Mouse (Mus musculus): ENCODE results near the gene Gm37240. TPM values are rescaled to one million over a fixed set of nuclear protein-coding genes. Genes with fewer than 3 reads are reported as not detected.

Gm37240 gene
- polyA plus RNA-seq, 1 experiment from 2014 or later = 3.2 TPM

- DNase-seq (ENCODE audit: low spot score) (no peak), ATAC-seq (replicated peaks; ENCODE audit: insufficient number of reproducible peaks, low FRiP score, low TSS enrichment, low read depth) (no peak)
- no peaks in the 10 kb centered on the region for H3K4me1 ChIP-seq (ENCODE audit: control insufficient read depth, insufficient read depth, low read length)
- H3K27ac ChIP-seq (replicated peaks; ENCODE audit: low read depth, low read length) = no peak overlapping the region
- H3K4me3 ChIP-seq (ENCODE audit: low read depth, low read length) = no peak overlapping the region
- no peak overlapping the region for H3K4me2 ChIP-seq (ENCODE audit: low read depth, low read length)
- H3K27me3 ChIP-seq (ENCODE audit: control insufficient read depth, insufficient read depth, low read length) = no peaks in the 10 kb centered on the region
- no peaks in the 10 kb centered on the region for H3K9me3 ChIP-seq (replicated peaks; ENCODE audit: control insufficient read depth, low read length)
- no peak overlapping the region for H3K9ac ChIP-seq (replicated peaks; ENCODE audit: low read length)
- no peaks in the 10 kb centered on the region for H3K36me3 ChIP-seq (replicated peaks; ENCODE audit: control insufficient read depth, insufficient read depth, low read depth, low read length)
- WGBS = 68% methylated on average over 9 of the region's 9 CpGs
Measured at GRCm38 (mm10) chr3:85015667-85016066, 871.7 kb downstream of the Gm37240 start.

GRCm38 (mm10) chr3:85012889-85013288, 874.4 kb downstream of the Gm37240 start:
- no peak overlapping the region for H3K9ac ChIP-seq (replicated peaks; ENCODE audit: low read length)
- no peaks in the 10 kb centered on the region for H3K36me3 ChIP-seq (replicated peaks; ENCODE audit: control insufficient read depth, insufficient read depth, low read depth, low read length)
- no peak overlapping the region for H3K27ac ChIP-seq (replicated peaks; ENCODE audit: low read depth, low read length)
- no peaks in the 10 kb centered on the region for H3K27me3 ChIP-seq (ENCODE audit: control insufficient read depth, insufficient read depth, low read length)
- 88% methylated on average over 6 of the region's 6 CpGs for WGBS
- H3K4me3 ChIP-seq (ENCODE audit: low read depth, low read length) = no peak overlapping the region
- no peak overlapping the region for H3K4me2 ChIP-seq (ENCODE audit: low read depth, low read length)
- no peak for DNase-seq (ENCODE audit: low spot score)
- H3K9me3 ChIP-seq (replicated peaks; ENCODE audit: control insufficient read depth, low read length) = no peaks in the 10 kb centered on the region
- ATAC-seq (replicated peaks; ENCODE audit: insufficient number of reproducible peaks, low FRiP score, low TSS enrichment, low read depth) = no peak
- H3K4me1 ChIP-seq (ENCODE audit: control insufficient read depth, insufficient read depth, low read length) = no peaks in the 10 kb centered on the region

GRCm38 (mm10) chr3:85005257-85005656, 882.1 kb downstream of the Gm37240 start:
- Histone ChIP-seq H3K9me3 (replicated peaks; ENCODE audit: control insufficient read depth, low read length) (no peaks in the 10 kb centered on the region), H3K27me3 (ENCODE audit: control insufficient read depth, insufficient read depth, low read length) (no peaks in the 10 kb centered on the region), H3K9ac (replicated peaks; ENCODE audit: low read length) (no peak overlapping the region), H3K4me3 (ENCODE audit: low read depth, low read length) (no peak overlapping the region), H3K27ac (replicated peaks; ENCODE audit: low read depth, low read length) (no peak overlapping the region), H3K4me1 (ENCODE audit: control insufficient read depth, insufficient read depth, low read length) (no peaks in the 10 kb centered on the region), H3K4me2 (ENCODE audit: low read depth, low read length) (no peak overlapping the region), H3K36me3 (replicated peaks; ENCODE audit: control insufficient read depth, insufficient read depth, low read depth, low read length) (no peaks in the 10 kb centered on the region)
- WGBS = 75% methylated on average over 2 of the region's 2 CpGs
- no peak for DNase-seq (ENCODE audit: low spot score)
- ATAC-seq (replicated peaks; ENCODE audit: insufficient number of reproducible peaks, low FRiP score, low TSS enrichment, low read depth) = no peak

- Histone ChIP-seq H3K27me3 (ENCODE audit: control insufficient read depth, insufficient read depth, low read length) (no peaks in the 10 kb centered on the region), H3K4me1 (ENCODE audit: control insufficient read depth, insufficient read depth, low read length) (no peaks in the 10 kb centered on the region), H3K9ac (replicated peaks; ENCODE audit: low read length) (no peak overlapping the region), H3K4me3 (ENCODE audit: low read depth, low read length) (no peak overlapping the region), H3K36me3 (replicated peaks; ENCODE audit: control insufficient read depth, insufficient read depth, low read depth, low read length) (no peaks in the 10 kb centered on the region), H3K27ac (replicated peaks; ENCODE audit: low read depth, low read length) (no peak overlapping the region), H3K4me2 (ENCODE audit: low read depth, low read length) (no peak overlapping the region), H3K9me3 (replicated peaks; ENCODE audit: control insufficient read depth, low read length) (no peaks in the 10 kb centered on the region)
- 89% methylated on average over 4 of the region's 4 CpGs for WGBS
- ATAC-seq (replicated peaks; ENCODE audit: insufficient number of reproducible peaks, low FRiP score, low TSS enrichment, low read depth) (no peak), DNase-seq (ENCODE audit: low spot score) (no peak)
Measured at GRCm38 (mm10) chr3:84988880-84989279, 898.4 kb downstream of the Gm37240 start.

GRCm38 (mm10) chr3:84985121-84985625, 902.1 kb downstream of the Gm37240 start:
- Histone ChIP-seq H3K9me3 (replicated peaks; ENCODE audit: control insufficient read depth, low read length) (no peaks in the 10 kb centered on the region), H3K27ac (replicated peaks; ENCODE audit: low read depth, low read length) (no peak overlapping the region), H3K4me1 (ENCODE audit: control insufficient read depth, insufficient read depth, low read length) (no peaks in the 10 kb centered on the region), H3K27me3 (ENCODE audit: control insufficient read depth, insufficient read depth, low read length) (no peaks in the 10 kb centered on the region), H3K36me3 (replicated peaks; ENCODE audit: control insufficient read depth, insufficient read depth, low read depth, low read length) (no peaks in the 10 kb centered on the region), H3K4me3 (ENCODE audit: low read depth, low read length) (no peak overlapping the region), H3K9ac (replicated peaks; ENCODE audit: low read length) (no peak overlapping the region), H3K4me2 (ENCODE audit: low read depth, low read length) (no peak overlapping the region)
- DNase-seq (ENCODE audit: low spot score) = no peak
- ATAC-seq (replicated peaks; ENCODE audit: insufficient number of reproducible peaks, low FRiP score, low TSS enrichment, low read depth) = no peak
- WGBS = 84% methylated on average over 8 of the region's 8 CpGs

- H3K4me3 ChIP-seq (ENCODE audit: low read depth, low read length) = no peak overlapping the region
- H3K36me3 ChIP-seq (replicated peaks; ENCODE audit: control insufficient read depth, insufficient read depth, low read depth, low read length) = no peaks in the 10 kb centered on the region; the same call in 1 of the 2 replicates
- no peak overlapping the region for H3K4me2 ChIP-seq (ENCODE audit: low read depth, low read length)
- ATAC-seq (replicated peaks; ENCODE audit: insufficient number of reproducible peaks, low FRiP score, low TSS enrichment, low read depth) = no peak
- no peaks in the 10 kb centered on the region for H3K4me1 ChIP-seq (ENCODE audit: control insufficient read depth, insufficient read depth, low read length)
- no peak overlapping the region for H3K27ac ChIP-seq (replicated peaks; ENCODE audit: low read depth, low read length)
- no peak for DNase-seq (ENCODE audit: low spot score)
- 80% methylated on average over 4 of the region's 4 CpGs for WGBS
- H3K9ac ChIP-seq (replicated peaks; ENCODE audit: low read length) = no peak overlapping the region
- H3K9me3 ChIP-seq (replicated peaks; ENCODE audit: control insufficient read depth, low read length) = no peaks in the 10 kb centered on the region
- H3K27me3 ChIP-seq (ENCODE audit: control insufficient read depth, insufficient read depth, low read length) = no peaks in the 10 kb centered on the region
Measured at GRCm38 (mm10) chr3:84982688-84983087, 904.6 kb downstream of the Gm37240 start.

- no peak overlapping the region for H3K4me3 ChIP-seq (ENCODE audit: low read depth, low read length)
- WGBS = 100% methylated on average over 2 of the region's 2 CpGs
- H3K4me2 ChIP-seq (ENCODE audit: low read depth, low read length) = no peak overlapping the region
- no peaks in the 10 kb centered on the region for H3K9me3 ChIP-seq (replicated peaks; ENCODE audit: control insufficient read depth, low read length)
- no peak overlapping the region for H3K9ac ChIP-seq (replicated peaks; ENCODE audit: low read length)
- DNase-seq (ENCODE audit: low spot score) (no peak), ATAC-seq (replicated peaks; ENCODE audit: insufficient number of reproducible peaks, low FRiP score, low TSS enrichment, low read depth) (no peak)
- no peaks in the 10 kb centered on the region for H3K4me1 ChIP-seq (ENCODE audit: control insufficient read depth, insufficient read depth, low read length)
- no peaks in the 10 kb centered on the region for H3K27me3 ChIP-seq (ENCODE audit: control insufficient read depth, insufficient read depth, low read length)
- H3K27ac ChIP-seq (replicated peaks; ENCODE audit: low read depth, low read length) = no peak overlapping the region
- no peaks in the 10 kb centered on the region; the same call in 1 of the 2 replicates for H3K36me3 ChIP-seq (replicated peaks; ENCODE audit: control insufficient read depth, insufficient read depth, low read depth, low read length)
Measured at GRCm38 (mm10) chr3:84980158-84980557, 907.2 kb downstream of the Gm37240 start.

GRCm38 (mm10) chr3:84978676-84979075, 908.6 kb downstream of the Gm37240 start:
- Histone ChIP-seq H3K9me3 (replicated peaks; ENCODE audit: control insufficient read depth, low read length) (no peaks in the 10 kb centered on the region), H3K36me3 (replicated peaks; ENCODE audit: control insufficient read depth, insufficient read depth, low read depth, low read length) (no peaks in the 10 kb centered on the region; the same call in 1 of the 2 replicates), H3K27me3 (ENCODE audit: control insufficient read depth, insufficient read depth, low read length) (no peaks in the 10 kb centered on the region), H3K4me3 (ENCODE audit: low read depth, low read length) (no peak overlapping the region), H3K4me1 (ENCODE audit: control insufficient read depth, insufficient read depth, low read length) (no peaks in the 10 kb centered on the region), H3K27ac (replicated peaks; ENCODE audit: low read depth, low read length) (no peak overlapping the region), H3K9ac (replicated peaks; ENCODE audit: low read length) (no peak overlapping the region), H3K4me2 (ENCODE audit: low read depth, low read length) (no peak overlapping the region)
- 85% methylated on average over 11 of the region's 11 CpGs for WGBS
- DNase-seq (ENCODE audit: low spot score) (no peak), ATAC-seq (replicated peaks; ENCODE audit: insufficient number of reproducible peaks, low FRiP score, low TSS enrichment, low read depth) (no peak)
